Mouse (Mus musculus) E14TG2a.4 (cell line): ENCODE results near the gene Pdzd2.

Experiments used
- H3K27me3 ChIP-seq: 2 replicates; pipeline ENCODE4 v1.6.1; 2014; ENCODE audit warnings: low read length, control low read depth; ENCODE audit not compliant: insufficient read depth
- H3K36me3 ChIP-seq: 2 replicates; pipeline ENCODE4 v1.6.1; 2014; ENCODE audit warnings: low read length, control low read depth; ENCODE audit not compliant: insufficient read depth
- H3K4me1 ChIP-seq: replicated peaks from 2 replicates; pipeline ENCODE4 v1.6.1; 2014; ENCODE audit warnings: low read depth, low read length, control low read depth
- H3K4me3 ChIP-seq: replicated peaks from 2 replicates; pipeline ENCODE4 v1.5.1; 2014; ENCODE audit warnings: mild to moderate bottlenecking, low read length
- H3K9me3 ChIP-seq: 2 replicates; pipeline ENCODE4 v1.6.1; 2014; ENCODE audit warnings: low read length, control low read depth
- CTCF ChIP-seq: conservative IDR thresholded peaks from 2 replicates; pipeline ENCODE4 v1.5.1; 2014; ENCODE audit warnings: low read length
- NANOG ChIP-seq: IDR thresholded peaks from 2 replicates; pipeline ENCODE4 v1.6.1; 2014; ENCODE audit warnings: borderline replicate concordance, low read length, mixed read lengths
- POU5F1 ChIP-seq: IDR thresholded peaks from 2 replicates; pipeline ENCODE4 v1.6.1; 2014; ENCODE audit warnings: low read length, borderline replicate concordance

The Pdzd2 gene

DNA sequence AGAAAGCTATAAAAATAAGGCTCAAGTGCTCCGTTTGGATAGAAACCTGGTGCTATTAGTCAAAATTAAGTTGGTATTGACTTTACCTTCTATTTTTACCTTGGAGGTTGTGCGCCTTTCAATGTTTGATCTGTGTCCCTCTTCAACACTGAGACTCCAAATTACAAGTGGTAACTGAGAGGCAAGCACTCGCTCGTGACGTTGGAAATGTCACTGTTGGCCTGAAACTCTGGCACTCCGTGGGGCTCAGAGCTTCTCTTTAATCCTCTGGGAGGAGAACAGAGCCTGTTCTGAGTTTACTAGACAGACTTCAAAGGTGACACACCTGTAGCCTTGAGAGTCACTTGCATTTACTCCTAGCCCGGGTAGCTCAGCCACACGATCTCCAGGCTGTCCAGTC is 120.5 kb downstream of the Pdzd2 start:
- H3K36me3 ChIP-seq: no peaks in the 10 kb centered on the region
- peaks cover 14% of the 10 kb centered on the region for H3K4me1 ChIP-seq
- H3K4me3 ChIP-seq: no peak overlapping the region
- TF ChIP-seq NANOG: no peak
- TF ChIP-seq CTCF: no peak
- H3K27me3 ChIP-seq: no peaks in the 10 kb centered on the region; the same call in 1 of the 2 replicates
- H3K9me3 ChIP-seq: no peaks in the 10 kb centered on the region

DNA sequence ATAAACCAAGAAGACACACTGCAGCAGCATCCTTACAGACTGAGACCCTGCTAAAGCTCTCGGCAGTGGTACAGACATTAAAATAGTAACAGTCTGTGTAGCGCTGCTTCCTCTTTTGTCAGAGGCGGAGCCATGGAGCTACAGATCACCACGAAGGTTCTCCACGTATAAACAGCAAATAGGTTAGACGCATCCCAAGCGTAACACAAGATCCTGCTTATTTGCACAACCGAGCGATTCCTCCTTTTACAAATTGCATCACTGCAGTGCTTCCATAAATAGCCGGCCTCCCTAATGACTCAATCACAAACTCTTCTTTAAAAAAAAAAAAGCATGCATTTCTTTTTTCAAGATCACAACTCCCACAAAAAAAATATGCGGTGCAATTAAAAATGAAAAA is 122.1 kb downstream of the Pdzd2 start:
- Histone ChIP-seq H3K4me3 (no peak overlapping the region), H3K36me3 (no peaks in the 10 kb centered on the region), H3K4me1 (peaks cover 14% of the 10 kb centered on the region), H3K9me3 (no peaks in the 10 kb centered on the region), H3K27me3 (no peaks in the 10 kb centered on the region; the same call in 1 of the 2 replicates)
- TF ChIP-seq NANOG (no peak), CTCF (no peak), POU5F1 (no peak)

DNA sequence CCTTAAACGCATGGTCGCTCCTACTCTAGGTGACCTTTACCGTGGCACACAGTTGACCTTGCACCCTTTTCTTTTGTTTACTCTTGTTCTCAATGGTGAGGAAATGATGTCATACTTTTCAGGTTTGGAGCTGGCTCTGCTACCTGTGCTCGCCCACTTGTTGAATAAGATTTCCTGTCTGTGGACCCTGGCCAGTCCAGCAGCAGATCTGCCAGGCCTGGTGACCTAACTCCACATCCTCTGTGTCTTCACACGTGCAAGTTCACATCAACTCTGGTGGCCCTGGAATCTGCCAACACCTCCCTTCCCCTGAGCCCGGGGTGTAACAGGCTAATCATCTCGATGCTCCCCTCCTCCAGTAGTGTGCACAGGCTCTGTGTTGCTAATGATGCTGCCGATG is 122.5 kb downstream of the Pdzd2 start:
- TF ChIP-seq CTCF (no peak), NANOG (no peak), POU5F1 (no peak)
- no peaks in the 10 kb centered on the region for H3K36me3 ChIP-seq
- H3K9me3 ChIP-seq: no peaks in the 10 kb centered on the region
- H3K27me3 ChIP-seq: no peaks in the 10 kb centered on the region; the same call in 1 of the 2 replicates
- H3K4me3 ChIP-seq: no peak overlapping the region
- peaks cover 14% of the 10 kb centered on the region for H3K4me1 ChIP-seq

DNA sequence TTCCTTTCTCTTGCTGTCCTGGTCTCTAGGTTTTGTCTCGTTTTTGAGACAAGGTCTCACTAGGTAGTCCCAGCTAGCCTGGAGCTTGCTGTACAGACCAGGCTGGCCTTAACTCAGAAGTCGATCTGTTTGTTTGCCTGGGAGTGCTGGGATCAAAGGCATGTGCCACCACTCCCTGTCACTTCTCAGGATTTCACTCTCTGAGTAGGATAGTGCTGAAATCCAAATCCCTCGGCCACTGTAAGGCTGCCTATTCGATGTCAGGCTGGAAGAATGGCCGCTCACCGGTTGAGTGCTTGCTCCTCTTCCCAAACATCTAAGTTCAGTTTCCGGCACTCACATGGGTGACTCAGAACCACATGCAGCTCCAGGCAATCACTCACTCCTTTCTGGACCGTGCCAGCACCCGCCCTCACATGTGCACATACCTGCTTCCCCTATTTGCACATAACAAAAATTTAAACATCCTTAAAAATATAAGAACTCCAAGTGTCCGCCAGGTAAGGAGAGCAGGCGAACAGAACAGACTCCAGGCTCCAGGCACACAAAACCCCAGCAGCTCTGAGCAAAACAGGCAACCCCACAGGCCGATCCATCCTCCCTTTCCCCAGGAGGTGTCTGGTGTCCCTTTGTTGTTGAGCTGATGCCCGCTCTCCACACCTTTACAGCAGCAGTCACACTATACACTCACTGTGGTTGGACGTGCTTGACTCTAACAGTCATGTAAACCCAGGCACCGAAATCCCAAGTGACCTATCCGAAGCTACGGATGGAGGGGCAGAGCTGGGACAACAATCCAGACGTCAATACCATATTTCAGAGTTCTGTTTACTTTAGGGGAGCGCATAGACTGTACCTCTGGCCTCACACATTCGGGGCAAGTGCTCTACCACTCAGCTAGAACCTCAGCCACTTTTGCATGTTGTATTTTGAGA is 124.5 kb downstream of the Pdzd2 start:
- H3K4me3 ChIP-seq: no peak overlapping the region; the same call in 1 of the 2 replicates
- H3K36me3 ChIP-seq: no peaks in the 10 kb centered on the region
- no peaks in the 10 kb centered on the region; the same call in 1 of the 2 replicates for H3K27me3 ChIP-seq
- TF ChIP-seq CTCF (no peak), NANOG (no peak)
- H3K4me1 ChIP-seq: peaks cover 14% of the 10 kb centered on the region
- H3K9me3 ChIP-seq: no peaks in the 10 kb centered on the region

DNA sequence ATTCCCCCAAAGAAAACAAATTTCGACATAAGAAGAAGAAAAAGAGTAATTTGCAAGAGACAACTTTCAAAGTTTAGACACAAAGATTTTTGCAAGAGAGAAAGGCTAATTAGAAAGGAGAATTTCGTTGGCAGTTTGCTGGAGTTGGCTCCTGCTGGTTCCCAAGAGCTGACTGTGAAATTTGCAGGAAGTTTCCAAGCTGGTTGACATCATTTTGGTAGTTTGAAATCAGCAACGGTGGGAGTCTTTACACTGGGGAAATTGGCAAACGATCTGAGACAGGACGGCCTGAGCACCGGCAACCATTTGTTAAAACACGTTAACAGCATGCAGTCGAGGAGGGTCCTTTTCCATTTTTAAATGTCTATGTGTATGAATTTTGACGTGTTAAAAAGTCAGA is 125.7 kb downstream of the Pdzd2 start:
- Histone ChIP-seq H3K9me3 (no peaks in the 10 kb centered on the region), H3K27me3 (no peaks in the 10 kb centered on the region; the same call in 1 of the 2 replicates), H3K4me3 (no peak overlapping the region), H3K36me3 (no peaks in the 10 kb centered on the region), H3K4me1 (peaks cover 14% of the 10 kb centered on the region)
- TF ChIP-seq NANOG: no peak
- no peak for TF ChIP-seq POU5F1
- no peak for TF ChIP-seq CTCF

DNA sequence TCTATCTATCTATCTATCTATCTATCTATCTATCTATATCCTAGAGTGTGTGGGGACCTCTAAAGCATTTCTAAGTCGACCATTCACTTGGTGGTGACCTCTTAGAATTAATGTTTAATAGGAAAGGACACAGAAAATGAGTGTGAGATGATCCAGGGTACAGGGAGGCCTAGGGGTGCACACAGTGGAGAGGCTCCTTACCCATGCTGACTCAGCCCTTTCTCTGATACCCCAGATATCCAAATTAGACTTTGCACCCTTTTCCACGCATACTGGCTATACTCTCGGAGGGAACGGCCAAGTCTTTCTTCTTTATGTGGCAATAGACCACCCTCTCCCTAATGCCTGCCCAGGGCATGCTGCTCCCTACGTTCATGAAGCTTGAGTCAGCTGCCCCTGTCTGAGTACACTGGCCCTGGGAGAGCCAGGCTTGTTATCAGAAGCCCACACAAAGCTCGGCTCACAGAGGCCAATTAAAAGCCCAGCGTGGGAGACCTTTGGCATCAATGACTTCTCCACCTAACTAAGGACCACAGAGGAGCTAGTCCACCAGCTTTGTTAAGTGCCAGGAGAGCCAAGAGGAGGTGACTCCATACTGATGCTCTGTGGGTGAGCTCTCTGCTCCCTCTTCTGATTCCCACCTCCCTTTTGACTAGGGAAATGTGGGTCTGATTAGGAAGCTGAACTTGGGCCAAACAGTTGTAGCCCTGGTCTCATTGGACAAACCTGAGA is 126.6 kb downstream of the Pdzd2 start:
- no peaks in the 10 kb centered on the region for H3K36me3 ChIP-seq
- H3K4me3 ChIP-seq: no peak overlapping the region
- peaks cover 14% of the 10 kb centered on the region for H3K4me1 ChIP-seq
- no peaks in the 10 kb centered on the region for H3K9me3 ChIP-seq
- no peak for TF ChIP-seq CTCF
- TF ChIP-seq NANOG: no peak
- no peaks in the 10 kb centered on the region; the same call in 1 of the 2 replicates for H3K27me3 ChIP-seq

DNA sequence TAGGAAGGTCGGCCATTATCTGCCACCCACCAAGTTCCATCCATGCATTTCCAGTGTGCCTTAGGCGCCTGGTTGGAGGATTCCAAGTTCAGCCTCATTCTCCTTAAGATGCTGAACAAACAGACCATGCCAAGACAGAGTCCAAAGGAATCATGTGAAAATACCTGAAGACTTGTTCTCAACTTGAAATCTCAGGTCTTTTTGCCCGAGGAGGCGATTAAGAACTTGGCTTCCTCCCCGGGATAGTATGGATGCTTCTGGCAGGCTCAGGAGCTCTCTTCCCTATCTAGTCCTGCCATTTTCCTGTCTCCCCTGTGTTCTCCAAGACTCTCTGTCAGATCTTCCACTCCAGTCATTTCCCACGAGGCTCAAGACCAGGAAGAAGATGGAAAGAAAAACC is 131.6 kb downstream of the Pdzd2 start:
- TF ChIP-seq CTCF (no peak), NANOG (no peak), POU5F1 (no peak)
- Histone ChIP-seq H3K27me3 (no peaks in the 10 kb centered on the region), H3K9me3 (no peaks in the 10 kb centered on the region)

DNA sequence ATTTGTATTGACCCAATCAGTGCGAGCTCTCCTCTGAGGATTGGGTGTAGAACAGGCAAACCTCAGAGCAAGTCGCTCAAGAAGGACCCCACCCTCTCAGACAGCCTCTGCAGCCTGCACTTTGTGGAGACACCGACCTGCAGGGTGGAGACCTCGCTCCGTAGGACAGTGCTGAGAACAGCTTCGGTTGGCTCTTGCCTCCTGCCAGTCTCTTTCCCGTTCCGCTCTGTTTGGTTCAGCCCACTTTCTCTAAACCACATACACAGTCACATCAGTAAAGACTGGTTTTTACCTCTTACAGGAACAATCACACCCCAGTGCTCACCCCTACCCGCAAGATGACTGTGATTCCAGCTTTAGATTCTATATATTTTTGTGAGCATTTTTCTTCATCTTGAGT is 133.4 kb downstream of the Pdzd2 start:
- no peak overlapping the region for H3K4me3 ChIP-seq
- TF ChIP-seq NANOG (no peak), POU5F1 (no peak), CTCF (no peak)
- no peaks in the 10 kb centered on the region for H3K9me3 ChIP-seq
- H3K36me3 ChIP-seq: no peaks in the 10 kb centered on the region
- no peaks in the 10 kb centered on the region for H3K27me3 ChIP-seq
- peaks cover 12% of the 10 kb centered on the region for H3K4me1 ChIP-seq

More for the DNA sequence above, 131.6 kb downstream of the Pdzd2 start:
- Histone ChIP-seq H3K4me3 (no peak overlapping the region), H3K4me1 (peaks cover 12% of the 10 kb centered on the region), H3K36me3 (no peaks in the 10 kb centered on the region)
